In the genomic region with DNA sequence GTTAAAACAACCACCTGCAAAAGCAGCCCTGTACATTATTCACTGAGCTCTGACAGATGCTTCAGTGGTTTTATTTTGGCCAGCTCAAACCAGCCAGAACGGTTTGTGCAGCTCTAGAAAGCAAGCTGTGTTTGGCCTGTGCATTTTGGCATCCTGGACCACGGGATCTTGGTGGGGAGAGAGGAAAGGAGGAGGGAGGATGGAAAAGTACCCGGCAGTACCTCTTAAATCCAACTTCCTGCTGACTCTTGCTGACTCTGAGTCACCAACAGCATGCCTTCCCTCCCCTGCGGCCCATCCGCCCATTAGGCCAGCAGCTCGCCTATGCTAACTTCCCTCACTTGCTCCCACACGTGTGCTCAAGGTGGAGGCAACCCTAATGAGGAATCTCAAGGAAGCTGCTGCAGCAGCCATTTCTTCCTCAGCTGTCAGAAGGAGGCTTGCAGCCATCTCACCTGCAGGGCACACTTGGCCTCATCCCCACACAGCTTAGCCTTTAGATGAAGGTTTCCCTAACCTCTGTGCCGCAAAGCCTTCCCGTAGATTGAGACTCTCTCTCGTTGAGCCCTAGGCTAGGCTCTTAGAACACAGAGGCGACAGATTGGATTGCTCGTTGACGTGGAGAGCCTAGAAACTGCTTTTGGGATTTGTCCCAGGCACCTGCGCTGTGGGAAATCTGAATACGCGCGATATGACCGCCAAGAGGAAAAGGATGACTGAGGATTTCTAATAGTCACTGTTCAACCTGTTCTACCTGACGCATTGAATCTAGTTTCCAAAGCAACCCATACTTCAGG, we compare ENCODE assay signal across 10 mouse cellular contexts.
DNase-seq lines count a peak whose midpoint lies in the region.
"Had no signal": no experiment of that assay in that cellular context is flagged by ENCODE, and none has a peak within 500 bp of the region (broad histone marks: within the 10 kb centered on the region; RNA-seq: fewer than 3 reads in every experiment).

No protein-coding gene starts in this region.

- DNase-seq in kidney, postnatal 14 days, result peak; percentile 1
- no peak for DNase-seq in kidney, adult 11 months
- peak; percentile 7 for DNase-seq in Muller cell, postnatal 12 days (ENCODE audit: inconsistent ontology term)
- DNase-seq in brain, adult 2 months (ENCODE audit: low read depth, low spot score), result peak; percentile 90
- DNase-seq in cerebellum, postnatal 25 days, result peak; percentile 50 to 61
- no peak for DNase-seq in heart, postnatal 14 days
- no peak for DNase-seq in adrenal gland, postnatal 14 days
- DNase-seq: adrenal gland, postnatal 25 days; liver; lung, embryonic 14.5 days had no signal

- intact Hi-C loops in heart, postnatal 14 days (cut with DNase I), result no loop called here

Comparison
In these comparisons a context has a peak if more than half of its experiments do, and no peak if none do; other contexts are left out.
1. DNase-seq: peak in kidney, postnatal 14 days (single experiment), Muller cell, postnatal 12 days (single experiment), brain, adult 2 months (single experiment) and cerebellum, postnatal 25 days (2 of 2); none in kidney, adult 11 months (single experiment), heart, postnatal 14 days (0 of 2) and adrenal gland, postnatal 14 days (single experiment).